Comparison of ENCODE assay signal across 29 mouse cellular contexts in genomic region chr13:8560485-8560884, GRCm38 (mm10).
DNase-seq lines count a peak whose midpoint lies in the region; ATAC-seq and TF ChIP-seq lines count a peak whose summit lies in the region.
"Had no signal": no experiment of that assay in that cellular context is flagged by ENCODE, and none has a peak within 500 bp of the region (broad histone marks: within the 10 kb centered on the region; RNA-seq: fewer than 3 reads in every experiment).

No protein-coding gene starts in this region.

- peak; percentile 42; the same call in 1 of the 2 replicates for ATAC-seq in forebrain, embryonic 16.5 days
- no peak; the same call in 1 of the 2 replicates for ATAC-seq in forebrain, embryonic 15.5 days (replicated peaks)
- ATAC-seq: hindbrain, postnatal 0 days; inflammation-experienced regulatory T-cells, adult 6 months; Patski had no signal

- no peak overlapping the region for H3K4me3 ChIP-seq in forebrain, embryonic 16.5 days (replicated peaks; ENCODE audit: low read length)
- H3K4me3 ChIP-seq in forebrain, embryonic 15.5 days, result no peak overlapping the region
- H3K4me3 ChIP-seq: forebrain, embryonic 10.5 days; gastrocnemius, adult 2 months; heart, embryonic 10.5 days; heart, embryonic 13.5 days had no signal

- TF ChIP-seq POLR2A in brain, embryonic 14.5 days (IDR thresholded peaks at IDR 0.05; ENCODE audit: borderline replicate concordance, extremely low read depth, insufficient read depth, insufficient read length, poor library complexity, severe bottlenecking), result no peak

- H3K27me3 ChIP-seq in forebrain, embryonic 16.5 days (replicated peaks; ENCODE audit: control insufficient read depth, insufficient read depth, low read length), result no peaks in the 10 kb centered on the region
- no peaks in the 10 kb centered on the region for H3K27me3 ChIP-seq in forebrain, embryonic 15.5 days
- H3K27me3 ChIP-seq: CH12.LX; heart, embryonic 13.5 days had no signal

- H3K9ac ChIP-seq in forebrain, embryonic 16.5 days (replicated peaks; ENCODE audit: low read depth, low read length), result no peak overlapping the region
- H3K9ac ChIP-seq in forebrain, embryonic 15.5 days (replicated peaks), result no peak overlapping the region
- H3K9ac ChIP-seq: heart, embryonic 13.5 days; hindbrain, embryonic 14.5 days had no signal

- H3K9me3 ChIP-seq in forebrain, embryonic 16.5 days (ENCODE audit: control insufficient read depth, low read length), result no peaks in the 10 kb centered on the region
- no peaks in the 10 kb centered on the region for H3K9me3 ChIP-seq in forebrain, embryonic 15.5 days
- H3K9me3 ChIP-seq: forebrain, embryonic 10.5 days; G1E; heart, embryonic 10.5 days; heart, embryonic 13.5 days had no signal

- no peaks in the 10 kb centered on the region for H3K4me1 ChIP-seq in forebrain, embryonic 16.5 days (replicated peaks; ENCODE audit: control insufficient read depth, insufficient read depth, low read length)
- H3K4me1 ChIP-seq in forebrain, embryonic 15.5 days, result no peaks in the 10 kb centered on the region
- H3K4me1 ChIP-seq: forebrain, embryonic 10.5 days; heart, embryonic 10.5 days; heart, embryonic 13.5 days had no signal

- peak; percentile 21 to 24 for DNase-seq in frontal cortex, adult 2 months (ENCODE audit: extremely low spot score in 1 of 2, low spot score in 1 of 2)
- no peak for DNase-seq in frontal cortex, postnatal 10 days (ENCODE audit: low spot score in 2 of 2)
- DNase-seq in layer of hippocampus, adult 9-10 months (ENCODE audit: low spot score), result peak; percentile 16
- DNase-seq in layer of hippocampus, adult 11-12 months (ENCODE audit: low spot score), result no peak
- DNase-seq in brain, embryonic 14.5 days (ENCODE audit: low read depth), result peak; percentile 33
- DNase-seq in kidney, adult 8-10 months, result no peak
- DNase-seq: adrenal gland, postnatal 10 days; adrenal gland, postnatal 36 days; B cell, adult 2 months; cerebellum, adult 11-12 months; cerebellum, adult 9-10 months; cerebellum, postnatal 14 days; gastrocnemius, adult 2 months; gastrocnemius, postnatal 14 days; heart, adult 18-20 months; heart, postnatal 14 days; heart, postnatal 4 days; kidney, adult 18-20 months had no signal

- H3K4me2 ChIP-seq in forebrain, embryonic 16.5 days (ENCODE audit: low read length), result no peak overlapping the region
- H3K4me2 ChIP-seq in forebrain, embryonic 15.5 days (replicated peaks), result no peak overlapping the region
- H3K4me2 ChIP-seq: heart, embryonic 13.5 days; hindbrain, embryonic 14.5 days had no signal

- TF ChIP-seq CTCF in brain, embryonic 14.5 days (IDR thresholded peaks at IDR 0.05; ENCODE audit: borderline replicate concordance, extremely low read depth, insufficient read depth, insufficient read length), result no peak

- H3K36me3 ChIP-seq in forebrain, embryonic 16.5 days (ENCODE audit: control insufficient read depth, insufficient read depth), result no peaks in the 10 kb centered on the region
- no peaks in the 10 kb centered on the region for H3K36me3 ChIP-seq in forebrain, embryonic 15.5 days
- H3K36me3 ChIP-seq: forebrain, embryonic 10.5 days; G1E; heart, embryonic 10.5 days; heart, embryonic 13.5 days had no signal

- H3K27ac ChIP-seq in forebrain, embryonic 16.5 days (ENCODE audit: low read length), result no peak overlapping the region
- H3K27ac ChIP-seq in forebrain, embryonic 15.5 days (replicated peaks), result no peak overlapping the region
- H3K27ac ChIP-seq: forebrain, embryonic 10.5 days; gastrocnemius, adult 2 months; heart, embryonic 10.5 days; heart, embryonic 13.5 days; hindbrain, embryonic 14.5 days; hindbrain, postnatal 0 days had no signal

Comparison
In these comparisons a context has a peak if more than half of its experiments do, and no peak if none do; other contexts are left out.
1. DNase-seq: peak in frontal cortex, adult 2 months (2 of 2), layer of hippocampus, adult 9-10 months (single experiment) and brain, embryonic 14.5 days (single experiment); none in frontal cortex, postnatal 10 days (0 of 2), layer of hippocampus, adult 11-12 months (single experiment) and kidney, adult 8-10 months (0 of 2).